Mouse (Mus musculus): ENCODE results near the gene Gnb3. TPM values are rescaled to one million over a fixed set of nuclear protein-coding genes. Genes with fewer than 3 reads are reported as not detected.
A peak's percentile ranks its signal among the peaks of the same experiment; 100 is the strongest.

Gnb3 gene
- polyA plus RNA-seq, 1 experiment from 2014 or later = 2.4 TPM

GRCm38 (mm10) chr6:124860511-124860910, 20.4 kb upstream of the Gnb3 start:
- Histone ChIP-seq H3K9ac (ENCODE audit: low read depth, low read length) (peak overlapping the region; percentile 50), H3K4me2 (ENCODE audit: low read length) (peak overlapping the region; percentile 72)
- no peak for ATAC-seq

GRCm38 (mm10) chr6:124859725-124860124, 19.6 kb upstream of the Gnb3 start:
- peaks cover 57% of the 10 kb centered on the region for H3K4me1 ChIP-seq (ENCODE audit: control insufficient read depth, insufficient read depth, low read length)

More at GRCm38 (mm10) chr6:124860511-124860910, 20.4 kb upstream of the Gnb3 start:
- H3K9me3 ChIP-seq (replicated peaks; ENCODE audit: control insufficient read depth, low read length, poor library complexity, severe bottlenecking) = no peaks in the 10 kb centered on the region
- no peak overlapping the region for H3K4me3 ChIP-seq (ENCODE audit: low read depth, low read length)
- peaks cover 63% of the 10 kb centered on the region for H3K4me1 ChIP-seq (ENCODE audit: control insufficient read depth, insufficient read depth, low read length)
- peak overlapping the region; percentile 73 for H3K27ac ChIP-seq (ENCODE audit: low read length)
- WGBS = 64% methylated on average over 9 of the region's 9 CpGs
- H3K27me3 ChIP-seq (ENCODE audit: control insufficient read depth, insufficient read depth, low read depth, low read length) = no peaks in the 10 kb centered on the region
- peaks cover 5% of the 10 kb centered on the region; the same call in 1 of the 2 replicates for H3K36me3 ChIP-seq (ENCODE audit: control insufficient read depth, insufficient read depth, low read length)

GRCm38 (mm10) chr6:124858561-124859318, 18.7 kb upstream of the Gnb3 start:
- H3K27me3 ChIP-seq (ENCODE audit: control insufficient read depth, insufficient read depth, low read depth, low read length) = no peaks in the 10 kb centered on the region

More at GRCm38 (mm10) chr6:124859725-124860124, 19.6 kb upstream of the Gnb3 start:
- H3K9ac ChIP-seq (ENCODE audit: low read depth, low read length) = peak overlapping the region; percentile 50
- no peaks in the 10 kb centered on the region for H3K27me3 ChIP-seq (ENCODE audit: control insufficient read depth, insufficient read depth, low read depth, low read length)
- peak overlapping the region; percentile 15; the same call in 1 of the 2 replicates for H3K4me3 ChIP-seq (ENCODE audit: low read depth, low read length)
- H3K9me3 ChIP-seq (replicated peaks; ENCODE audit: control insufficient read depth, low read length, poor library complexity, severe bottlenecking) = no peaks in the 10 kb centered on the region
- H3K27ac ChIP-seq (ENCODE audit: low read length) = peak overlapping the region; percentile 73
- ATAC-seq = no peak
- peaks cover 5% of the 10 kb centered on the region; the same call in 1 of the 2 replicates for H3K36me3 ChIP-seq (ENCODE audit: control insufficient read depth, insufficient read depth, low read length)
- WGBS = 5% methylated on average over 12 of the region's 12 CpGs
- peak overlapping the region; percentile 72 for H3K4me2 ChIP-seq (ENCODE audit: low read length)

GRCm38 (mm10) chr6:124857840-124858530, 17.9 kb upstream of the Gnb3 start:
- Histone ChIP-seq H3K4me1 (ENCODE audit: control insufficient read depth, insufficient read depth, low read length) (peaks cover 52% of the 10 kb centered on the region), H3K4me3 (ENCODE audit: low read depth, low read length) (peak overlapping the region; percentile 72), H3K4me2 (ENCODE audit: low read length) (peak overlapping the region; percentile 76), H3K9me3 (replicated peaks; ENCODE audit: control insufficient read depth, low read length, poor library complexity, severe bottlenecking) (no peaks in the 10 kb centered on the region), H3K9ac (ENCODE audit: low read depth, low read length) (peak overlapping the region; percentile 96), H3K36me3 (ENCODE audit: control insufficient read depth, insufficient read depth, low read length) (peaks cover 5% of the 10 kb centered on the region; the same call in 1 of the 2 replicates), H3K27ac (ENCODE audit: low read length) (peak overlapping the region; percentile 99), H3K27me3 (ENCODE audit: control insufficient read depth, insufficient read depth, low read depth, low read length) (no peaks in the 10 kb centered on the region)
- WGBS = 19% methylated on average over 26 of the region's 26 CpGs
- no peak for ATAC-seq

More at GRCm38 (mm10) chr6:124858561-124859318, 18.7 kb upstream of the Gnb3 start:
- H3K4me2 ChIP-seq (ENCODE audit: low read length) = peak overlapping the region; percentile 76; the same call in 1 of the 2 replicates
- ATAC-seq = no peak
- peaks cover 5% of the 10 kb centered on the region; the same call in 1 of the 2 replicates for H3K36me3 ChIP-seq (ENCODE audit: control insufficient read depth, insufficient read depth, low read length)
- peaks cover 52% of the 10 kb centered on the region for H3K4me1 ChIP-seq (ENCODE audit: control insufficient read depth, insufficient read depth, low read length)
- H3K4me3 ChIP-seq (ENCODE audit: low read depth, low read length) = no peak overlapping the region
- H3K27ac ChIP-seq (ENCODE audit: low read length) = peak overlapping the region; percentile 99
- WGBS = 81% methylated on average over 28 of the region's 28 CpGs
- H3K9ac ChIP-seq (ENCODE audit: low read depth, low read length) = peak overlapping the region; percentile 96; the same call in 1 of the 2 replicates
- no peaks in the 10 kb centered on the region for H3K9me3 ChIP-seq (replicated peaks; ENCODE audit: control insufficient read depth, low read length, poor library complexity, severe bottlenecking)

- Histone ChIP-seq H3K9me3 (replicated peaks; ENCODE audit: control insufficient read depth, low read length, poor library complexity, severe bottlenecking) (no peaks in the 10 kb centered on the region), H3K4me3 (ENCODE audit: low read depth, low read length) (peak within 1 kb of the TSS; percentile 72), H3K9ac (ENCODE audit: low read depth, low read length) (peak within 1 kb of the TSS; percentile 96), H3K36me3 (ENCODE audit: control insufficient read depth, insufficient read depth, low read length) (peaks cover 5% of the 10 kb centered on the region; the same call in 1 of the 2 replicates), H3K4me2 (ENCODE audit: low read length) (peak within 1 kb of the TSS; percentile 76), H3K4me1 (ENCODE audit: control insufficient read depth, insufficient read depth, low read length) (peaks cover 47% of the 10 kb centered on the region), H3K27ac (ENCODE audit: low read length) (peak within 1 kb of the TSS; percentile 99), H3K27me3 (ENCODE audit: control insufficient read depth, insufficient read depth, low read depth, low read length) (no peaks in the 10 kb centered on the region)
- WGBS = under 1% methylated on average over 68 of the region's 86 CpGs
- peak; percentile 91 for ATAC-seq
Observed at GRCm38 (mm10) chr6:124856916-124857839, 17.1 kb upstream of the Gnb3 start, which contains the start of gene P3h3. Gene P3h3 (minus strand): TSS chr6:124857752.

GRCm38 (mm10) chr6:124856321-124856720, 16.2 kb upstream of the Gnb3 start:
- 8% methylated on average over 14 of the region's 14 CpGs for WGBS
- H3K4me1 ChIP-seq (ENCODE audit: control insufficient read depth, insufficient read depth, low read length) = peaks cover 38% of the 10 kb centered on the region
- H3K36me3 ChIP-seq (ENCODE audit: control insufficient read depth, insufficient read depth, low read length) = peaks cover 5% of the 10 kb centered on the region; the same call in 1 of the 2 replicates
- peak overlapping the region; percentile 72 for H3K4me3 ChIP-seq (ENCODE audit: low read depth, low read length)
- peak; percentile 90 for ATAC-seq
- H3K9me3 ChIP-seq (replicated peaks; ENCODE audit: control insufficient read depth, low read length, poor library complexity, severe bottlenecking) = no peaks in the 10 kb centered on the region
- H3K4me2 ChIP-seq (ENCODE audit: low read length) = peak overlapping the region; percentile 76
- peak overlapping the region; percentile 99 for H3K27ac ChIP-seq (ENCODE audit: low read length)
- peak overlapping the region; percentile 96 for H3K9ac ChIP-seq (ENCODE audit: low read depth, low read length)
- no peaks in the 10 kb centered on the region for H3K27me3 ChIP-seq (ENCODE audit: control insufficient read depth, insufficient read depth, low read depth, low read length)

GRCm38 (mm10) chr6:124854647-124855046, 14.6 kb upstream of the Gnb3 start:
- Histone ChIP-seq H3K9me3 (replicated peaks; ENCODE audit: control insufficient read depth, low read length, poor library complexity, severe bottlenecking) (no peaks in the 10 kb centered on the region), H3K36me3 (ENCODE audit: control insufficient read depth, insufficient read depth, low read length) (no peaks in the 10 kb centered on the region), H3K27ac (ENCODE audit: low read length) (no peak overlapping the region), H3K27me3 (ENCODE audit: control insufficient read depth, insufficient read depth, low read depth, low read length) (no peaks in the 10 kb centered on the region), H3K4me2 (ENCODE audit: low read length) (no peak overlapping the region), H3K4me1 (ENCODE audit: control insufficient read depth, insufficient read depth, low read length) (peaks cover 21% of the 10 kb centered on the region), H3K9ac (ENCODE audit: low read depth, low read length) (no peak overlapping the region), H3K4me3 (ENCODE audit: low read depth, low read length) (no peak overlapping the region)
- WGBS = 79% methylated on average over 12 of the region's 12 CpGs
- no peak for ATAC-seq

- 65% methylated on average over 8 of the region's 8 CpGs for WGBS
- H3K9ac ChIP-seq (ENCODE audit: low read depth, low read length) = no peak overlapping the region
- no peak overlapping the region for H3K4me3 ChIP-seq (ENCODE audit: low read depth, low read length)
- no peak overlapping the region for H3K4me2 ChIP-seq (ENCODE audit: low read length)
- peaks cover 5% of the 10 kb centered on the region for H3K4me1 ChIP-seq (ENCODE audit: control insufficient read depth, insufficient read depth, low read length)
- H3K27me3 ChIP-seq (ENCODE audit: control insufficient read depth, insufficient read depth, low read depth, low read length) = no peaks in the 10 kb centered on the region
- no peak for ATAC-seq
- no peaks in the 10 kb centered on the region for H3K9me3 ChIP-seq (replicated peaks; ENCODE audit: control insufficient read depth, low read length, poor library complexity, severe bottlenecking)
- no peak overlapping the region for H3K27ac ChIP-seq (ENCODE audit: low read length)
- H3K36me3 ChIP-seq (ENCODE audit: control insufficient read depth, insufficient read depth, low read length) = no peaks in the 10 kb centered on the region
Observed at GRCm38 (mm10) chr6:124850535-124850934, 10.5 kb upstream of the Gnb3 start.
